Mouse (Mus musculus) kidney, embryonic 14.5 days (tissue): Measurements from ENCODE around the gene BC024978. TPM values are rescaled to one million over a fixed set of nuclear protein-coding genes. Genes with fewer than 3 reads are reported as not detected.

ENCODE experiments used
- ATAC-seq: fragments of 200-750 bp; cut with Nextera tagmentation; 2 replicates; pipeline ENCODE4 v1.8.0; 2017; ENCODE audit warnings: moderate number of reproducible peaks, mild to moderate bottlenecking, moderate TSS enrichment, moderate library complexity; ENCODE audit not compliant: low FRiP score, low TSS enrichment
- H3K27ac ChIP-seq: fragments of 300-500 bp; sonication (generic); 2 replicates; pipeline ENCODE4 v1.5.1; 2014; ENCODE audit warnings: low read depth, mild to moderate bottlenecking, low read length, moderate library complexity, mixed read lengths
- H3K27me3 ChIP-seq: fragments of 300-500 bp; sonication (generic); 2 replicates; pipeline ENCODE4 v1.6.1; 2014; ENCODE audit warnings: mild to moderate bottlenecking, low read length; ENCODE audit not compliant: control insufficient read depth, insufficient read depth
- H3K36me3 ChIP-seq: fragments of 300-500 bp; sonication (generic); 2 replicates; pipeline ENCODE4 v1.6.1; 2014; ENCODE audit warnings: low read length, mixed read lengths; ENCODE audit not compliant: control insufficient read depth, insufficient read depth
- H3K4me1 ChIP-seq: fragments of 300-500 bp; sonication (generic); 2 replicates; pipeline ENCODE4 v1.6.1; 2014; ENCODE audit warnings: low read length, mixed read lengths; ENCODE audit not compliant: control insufficient read depth, insufficient read depth
- H3K4me2 ChIP-seq: fragments of 300-500 bp; sonication (generic); replicated peaks from 2 replicates; pipeline ENCODE4 v1.6.1; 2014; ENCODE audit warnings: low read depth, mild to moderate bottlenecking, low read length
- H3K4me3 ChIP-seq: fragments of 300-500 bp; sonication (generic); 2 replicates; pipeline ENCODE4 v1.5.1; 2014; ENCODE audit warnings: mild to moderate bottlenecking, low read length
- H3K9ac ChIP-seq: fragments of 300-500 bp; sonication (generic); 2 replicates; pipeline ENCODE4 v1.6.1; 2014; ENCODE audit warnings: low read depth, mild to moderate bottlenecking, low read length, moderate library complexity
- H3K9me3 ChIP-seq: fragments of 300-500 bp; sonication (generic); 2 replicates; pipeline ENCODE4 v1.6.1; 2016; ENCODE audit warnings: low read length; ENCODE audit not compliant: control insufficient read depth
- WGBS: fragments of 180-500 bp; shearing (Covaris S2); extraction: QIAGEN DNeasy Blood & Tissue Kit; methylation state at CpG from one replicate; pipeline ENCODE4 v1.1.7; 2014; 5-methylcytosine and 5-hydroxymethylcytosine counted together
- microRNA counts: library from miRNA; unstranded; fragments of <30 nt; microRNA quantifications from one replicate; lab custom pipeline; 2017
- microRNA-seq: library from miRNA; unstranded; fragments of <30 nt; microRNA quantifications from one replicate; pipeline ENCODE4, GENCODE M21; 2016
- polyA plus RNA-seq: library from polyadenylated mRNA; unstranded; fragments of >200 nt; fragmentation: Nextera tagmentation; extraction: Ambion mirVana; gene quantifications from 2 replicates; pipeline ENCODE4 v1.2.1, GENCODE M21; 2014

Gene BC024978
- polyA plus RNA-seq, 1 experiment from 2014 or later = 4.5 TPM

DNA sequence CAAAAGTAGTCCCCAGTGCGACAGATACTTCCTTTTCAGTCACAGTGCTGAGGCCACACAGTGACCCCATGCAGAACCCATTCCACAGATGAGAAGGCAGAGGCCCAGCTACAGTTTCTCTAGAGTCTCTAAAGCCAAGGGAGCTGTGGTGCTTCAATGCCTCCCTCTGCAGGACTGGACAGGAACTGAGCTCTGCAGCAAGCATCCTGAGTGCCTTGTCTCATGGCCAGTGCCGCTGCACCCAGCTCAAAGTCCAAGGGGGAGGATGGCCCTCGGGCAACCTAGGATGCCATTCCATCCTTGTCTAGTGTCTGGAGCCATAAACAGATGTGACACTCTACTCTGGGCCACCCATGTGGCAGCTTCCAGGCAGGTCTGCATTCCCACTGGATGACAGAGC lies 60.1 kb downstream of the BC024978 start:
- ATAC-seq = no peak
- Histone ChIP-seq H3K36me3 (no peaks in the 10 kb centered on the region; the same call in 1 of the 2 replicates), H3K4me1 (peaks cover 15% of the 10 kb centered on the region), H3K27ac (no peak overlapping the region), H3K27me3 (no peaks in the 10 kb centered on the region), H3K4me2 (no peak overlapping the region), H3K4me3 (no peak overlapping the region), H3K9me3 (no peaks in the 10 kb centered on the region), H3K9ac (no peak overlapping the region)
- WGBS = 52% methylated on average over 3 of the region's 3 CpGs

DNA sequence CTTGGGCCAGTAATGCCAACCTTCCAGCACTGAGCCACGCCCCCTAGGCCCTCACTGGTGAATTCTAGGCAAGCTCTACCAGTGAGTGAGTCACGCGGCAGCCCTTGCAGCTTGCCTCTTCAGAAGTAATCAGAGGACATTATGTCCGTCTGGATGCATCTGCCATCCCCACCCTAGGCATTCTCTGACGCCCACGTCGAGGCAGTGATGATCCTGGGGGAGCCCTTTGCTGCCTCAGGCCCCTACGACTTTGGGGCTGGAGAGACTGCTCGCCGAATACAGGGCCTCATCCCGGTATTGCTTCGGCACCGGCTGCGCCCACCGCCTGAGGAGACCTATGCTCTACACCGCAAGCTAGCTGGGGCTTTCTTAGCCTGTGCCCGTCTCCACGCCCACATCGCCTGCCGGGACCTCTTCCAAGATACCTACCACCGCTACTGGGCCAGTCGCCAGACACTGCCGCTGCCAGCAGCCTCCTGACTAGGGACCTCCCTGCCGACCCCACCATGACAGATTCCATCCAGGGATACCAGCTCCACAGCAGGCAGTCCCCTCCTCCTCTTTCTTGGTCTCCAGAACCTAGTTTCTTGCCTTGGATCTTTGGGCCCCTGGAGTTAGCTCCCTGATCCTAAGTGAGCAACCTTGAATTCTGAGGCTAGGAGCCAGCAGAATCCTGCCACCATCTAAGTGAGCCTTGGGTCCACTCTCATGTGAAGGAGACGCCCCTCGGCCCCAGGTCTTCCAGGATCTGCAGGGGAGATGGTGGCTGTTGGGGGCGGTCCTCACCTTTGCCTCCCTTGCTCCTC lies 61.7 kb downstream of the BC024978 start:
- ATAC-seq = no peak
- Histone ChIP-seq H3K36me3 (peaks cover 2% of the 10 kb centered on the region; the same call in 1 of the 2 replicates), H3K9ac (peak overlapping the region; percentile 18; the same call in 1 of the 2 replicates), H3K27ac (no peak overlapping the region), H3K4me1 (peaks cover 15% of the 10 kb centered on the region), H3K9me3 (no peaks in the 10 kb centered on the region), H3K4me3 (peak overlapping the region; percentile 79; the same call in 1 of the 2 replicates), H3K4me2 (peak overlapping the region; percentile 78), H3K27me3 (no peaks in the 10 kb centered on the region)
- 17% methylated on average over 27 of the region's 27 CpGs for WGBS

DNA sequence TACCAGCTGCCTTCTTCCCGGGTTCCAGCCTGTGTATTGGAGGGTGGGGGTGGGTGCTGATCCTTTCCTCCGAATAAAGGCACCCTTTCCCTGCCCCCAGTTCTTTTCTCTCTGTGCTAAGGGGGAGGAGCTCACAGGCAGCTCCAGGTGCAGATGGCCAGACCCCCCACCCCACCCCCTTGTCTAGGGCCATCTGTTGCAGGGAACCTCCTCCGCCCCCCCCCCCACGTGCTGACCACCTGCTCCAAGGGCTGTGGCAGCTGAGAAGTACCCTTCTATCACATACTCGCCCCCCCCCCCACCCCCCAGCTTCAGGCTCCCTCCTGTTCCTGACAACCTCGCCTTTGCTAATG lies 62.2 kb downstream of the BC024978 start:
- Histone ChIP-seq H3K9me3 (no peaks in the 10 kb centered on the region), H3K27me3 (no peaks in the 10 kb centered on the region), H3K9ac (peak overlapping the region; percentile 87; the same call in 1 of the 2 replicates), H3K4me1 (peaks cover 15% of the 10 kb centered on the region), H3K27ac (no peak overlapping the region), H3K36me3 (peaks cover 7% of the 10 kb centered on the region; the same call in 1 of the 2 replicates), H3K4me3 (peak overlapping the region; percentile 79), H3K4me2 (peak overlapping the region; percentile 78)
- ATAC-seq = peak; percentile 1; the same call in 1 of the 2 replicates
- 2% methylated on average over 4 of the region's 6 CpGs for WGBS

DNA sequence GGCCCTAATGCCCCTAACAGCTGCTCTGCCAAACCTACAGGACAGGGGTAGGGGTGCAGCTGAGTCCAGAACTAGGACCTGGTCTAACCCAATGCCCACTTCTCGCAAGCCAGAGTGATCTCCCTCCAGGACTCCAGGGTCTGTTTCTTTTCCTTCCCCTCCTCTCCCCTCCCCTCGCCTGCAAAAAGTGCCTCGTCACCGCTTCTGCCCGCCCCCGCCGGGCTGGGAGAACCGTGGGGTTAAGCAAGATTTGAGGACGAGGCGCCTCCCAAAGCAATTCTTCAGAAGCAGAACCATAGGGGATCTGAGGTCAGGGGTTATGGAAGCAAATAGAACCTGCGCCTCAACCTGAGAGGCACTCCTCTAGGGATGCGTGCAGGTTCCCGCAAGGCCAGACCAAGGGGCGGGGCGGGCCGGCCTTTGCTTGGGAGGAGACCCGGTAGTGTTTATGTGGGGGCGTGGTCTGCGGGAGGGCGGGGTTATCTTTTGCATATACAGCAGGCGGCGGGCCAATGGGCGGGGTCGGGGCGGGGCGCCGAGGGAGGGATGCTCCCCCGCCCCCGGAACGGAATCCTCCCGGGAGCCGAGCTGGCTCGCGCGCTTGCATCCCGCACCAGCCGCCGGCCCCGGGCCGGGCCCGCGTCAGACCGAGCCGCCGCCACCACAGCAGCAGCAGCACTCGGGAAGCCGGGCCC lies 62.8 kb downstream of the BC024978 start, which contains the start of gene Numbl:
Gene Numbl (plus strand): TSS at position 229 of the 695 bp plus-strand sequence.
- Histone ChIP-seq H3K9ac (peak within 1 kb of the TSS; percentile 87), H3K4me1 (peaks cover 15% of the 10 kb centered on the region), H3K4me2 (peak within 1 kb of the TSS; percentile 78), H3K36me3 (peaks cover 11% of the 10 kb centered on the region; the same call in 1 of the 2 replicates), H3K9me3 (no peaks in the 10 kb centered on the region), H3K27me3 (no peaks in the 10 kb centered on the region), H3K27ac (peak within 1 kb of the TSS; percentile 53; the same call in 1 of the 2 replicates), H3K4me3 (peak within 1 kb of the TSS; percentile 79)
- peak; percentile 90 for ATAC-seq
- under 1% methylated on average over 29 of the region's 47 CpGs for WGBS

- ATAC-seq = no peak
- no peaks in the 10 kb centered on the region for H3K9me3 ChIP-seq
Measured at GRCm38 (mm10) chr7:27259271-27259721, 63.7 kb downstream of the BC024978 start.

GRCm38 (mm10) chr7:27259771-27260170 lies 64.2 kb downstream of the BC024978 start:
- Histone ChIP-seq H3K4me1 (peaks cover 15% of the 10 kb centered on the region), H3K27ac (no peak overlapping the region), H3K36me3 (peaks cover 19% of the 10 kb centered on the region; the same call in 1 of the 2 replicates), H3K4me3 (peak overlapping the region; percentile 79), H3K4me2 (peak overlapping the region; percentile 78), H3K27me3 (no peaks in the 10 kb centered on the region), H3K9me3 (no peaks in the 10 kb centered on the region), H3K9ac (peak overlapping the region; percentile 87; the same call in 1 of the 2 replicates)
- WGBS = 47% methylated on average over 5 of the region's 5 CpGs
- no peak for ATAC-seq

More at GRCm38 (mm10) chr7:27259271-27259721, 63.7 kb downstream of the BC024978 start:
- Histone ChIP-seq H3K4me1 (peaks cover 15% of the 10 kb centered on the region), H3K4me3 (peak overlapping the region; percentile 79), H3K4me2 (peak overlapping the region; percentile 78), H3K36me3 (peaks cover 15% of the 10 kb centered on the region; the same call in 1 of the 2 replicates), H3K27ac (no peak overlapping the region; the same call in 1 of the 2 replicates), H3K9ac (peak overlapping the region; percentile 87), H3K27me3 (no peaks in the 10 kb centered on the region)
- 6% methylated on average over 9 of the region's 9 CpGs for WGBS

MicroRNAs within 50 kb of the gene (microRNA counts, 519-probe panel; counts per million panel counts)
- microRNA mmu-miR-1191 (lab: Ali Mortazavi, UCI) = not detected

Small RNA genes lying within 50 kb of the gene (microRNA-seq; reads per million reads assigned to microRNA genes)
- gene Mir1191 (4.6 reads per million, percentile 19 among the genes with 10 or more reads in this experiment), gene Mir3101 (not detected)

Other genes with a start within 250 kb of the BC024978 start
- gene Cyp2a12, start 166.7 kb upstream of the BC024978 start, polyA plus RNA-seq = not detected in 2 replicates
- gene Cyp2f2, start 75.9 kb upstream of the BC024978 start, polyA plus RNA-seq = not detected in 2 replicates
- gene Cyp2t4, start 42.1 kb upstream of the BC024978 start, polyA plus RNA-seq = not detected in 2 replicates
- gene Egln2, start 29.0 kb upstream of the BC024978 start, polyA plus RNA-seq = 33.1 and 37.8 TPM in 2 replicates
- 51.5 and 60.2 TPM in 2 replicates for gene Rab4b, start 16.9 kb upstream of the BC024978 start, polyA plus RNA-seq
- gene Gm21983, start 14.7 kb upstream of the BC024978 start, polyA plus RNA-seq = not detected in 2 replicates
- 24.5 and 30.8 TPM in 2 replicates for gene Mia, start 14.6 kb upstream of the BC024978 start, polyA plus RNA-seq
- gene Snrpa, start 490 bp downstream of the BC024978 start, polyA plus RNA-seq = 322 and 327 TPM in 2 replicates
- gene Itpkc, start 32.9 kb downstream of the BC024978 start, polyA plus RNA-seq = 4.2 and 5.2 TPM in 2 replicates
- gene Coq8b, start 37.2 kb downstream of the BC024978 start, polyA plus RNA-seq = 15.9 and 17.1 TPM in 2 replicates
- 9.1 and 10.8 TPM in 2 replicates for gene Numbl, start 62.7 kb downstream of the BC024978 start, polyA plus RNA-seq
- gene Ltbp4, start 141.9 kb downstream of the BC024978 start, polyA plus RNA-seq = 23.4 and 26.0 TPM in 2 replicates
- gene Shkbp1, start 160.2 kb downstream of the BC024978 start, polyA plus RNA-seq = 38.4 and 41.0 TPM in 2 replicates
- 1.9 TPM in 1 of 2 replicates, not detected in the other for gene Gm20479, start 161.6 kb downstream of the BC024978 start, polyA plus RNA-seq